In the genomic region with DNA sequence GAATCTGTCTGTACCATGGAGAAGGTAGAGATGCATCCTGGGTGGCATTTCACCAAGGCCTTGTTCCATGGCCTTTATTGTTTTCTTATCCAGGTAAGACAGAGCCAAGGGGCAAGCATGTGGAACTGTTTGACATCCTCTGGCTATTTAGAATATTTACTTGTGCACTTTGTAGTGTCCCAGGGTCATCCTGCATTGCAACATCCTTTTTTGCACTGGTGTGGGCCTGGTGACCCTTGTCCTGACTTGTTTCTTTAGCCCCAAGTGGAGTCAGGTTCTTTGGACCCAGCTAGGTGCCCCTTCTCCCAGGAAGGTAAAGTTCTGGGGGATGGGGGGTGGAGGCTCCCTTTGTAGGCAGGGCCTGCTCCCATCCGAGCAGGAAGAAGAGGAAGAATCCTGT, we compare ENCODE assay signal across 16 mouse cellular contexts.
"Had no signal": no experiment of that assay in that cellular context is flagged by ENCODE, and none has a peak within 500 bp of the region (broad histone marks: within the 10 kb centered on the region; RNA-seq: fewer than 3 reads in every experiment).

No protein-coding gene starts in this region.

- H3K4me3 ChIP-seq: hindbrain, embryonic 10.5 days; hindbrain, embryonic 15.5 days; left cerebral cortex, adult 2 months; limb, embryonic 10.5 days; midbrain, embryonic 12.5 days; myocyte; neural tube, embryonic 15.5 days had no signal

- H3K36me3 ChIP-seq: hindbrain, embryonic 10.5 days; hindbrain, embryonic 15.5 days; limb, embryonic 10.5 days; midbrain, embryonic 12.5 days; neural tube, embryonic 15.5 days had no signal

- DNase-seq: lung, embryonic 14.5 days; lung, postnatal 10 days; lung, postnatal 4 days; right cerebral cortex, adult 18-20 months; right cerebral cortex, postnatal 25 days; thymus, adult 18-20 months; thymus, postnatal 14 days had no signal

- H3K27ac ChIP-seq: hindbrain, embryonic 10.5 days; hindbrain, embryonic 15.5 days; kidney, postnatal 0 days; left cerebral cortex, adult 2 months; limb, embryonic 10.5 days; midbrain, embryonic 12.5 days; neural tube, embryonic 15.5 days had no signal

- H3K9me3 ChIP-seq: hindbrain, embryonic 10.5 days; hindbrain, embryonic 15.5 days; limb, embryonic 10.5 days; midbrain, embryonic 12.5 days; neural tube, embryonic 15.5 days had no signal

- H3K4me2 ChIP-seq: hindbrain, embryonic 15.5 days; lung, embryonic 14.5 days; midbrain, embryonic 12.5 days; neural tube, embryonic 15.5 days had no signal

- H3K9ac ChIP-seq: hindbrain, embryonic 15.5 days; lung, embryonic 14.5 days; midbrain, embryonic 12.5 days; neural tube, embryonic 15.5 days had no signal

- H3K27me3 ChIP-seq: hindbrain, embryonic 15.5 days; midbrain, embryonic 12.5 days; neural tube, embryonic 15.5 days had no signal

- H3K4me1 ChIP-seq: hindbrain, embryonic 15.5 days; midbrain, embryonic 12.5 days; neural tube, embryonic 15.5 days had no signal

- ATAC-seq: intestine, embryonic 16.5 days had no signal
